8 mouse cellular contexts compared by ENCODE assay signal in the genomic region with DNA sequence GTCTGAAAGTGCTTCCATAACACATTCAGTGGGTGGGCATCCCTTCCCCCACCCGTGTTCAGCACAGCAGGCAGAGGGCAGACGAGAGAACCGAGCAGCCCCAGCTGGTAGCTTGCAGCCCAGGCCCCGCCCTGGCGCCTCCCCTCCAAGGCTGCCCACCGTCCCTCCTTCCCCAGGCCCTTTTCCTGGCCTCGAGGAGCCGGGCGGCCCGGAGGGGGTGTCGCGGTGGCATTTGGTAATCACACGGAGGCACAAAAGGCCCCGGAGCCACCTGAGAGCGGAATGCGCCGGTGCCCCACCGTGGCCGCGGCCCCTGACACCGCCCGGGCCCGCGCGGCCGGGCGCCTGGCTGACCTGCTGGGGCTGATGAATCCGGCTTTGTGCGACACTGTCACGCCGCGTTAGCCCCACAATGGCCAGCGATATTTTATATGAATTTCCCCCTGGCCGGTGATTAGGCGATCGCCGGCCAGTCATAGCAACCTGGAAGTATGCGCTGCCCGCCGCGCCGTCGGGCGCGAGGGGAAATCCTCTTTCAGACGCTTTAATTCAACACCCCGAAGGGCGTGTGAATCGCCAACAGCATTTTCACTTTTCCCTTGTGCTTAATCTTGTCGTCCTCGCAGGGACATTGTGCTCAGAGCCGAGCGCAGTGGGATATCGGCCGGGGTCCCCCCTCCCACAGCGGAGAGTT. TPM values are rescaled to one million over a fixed set of nuclear protein-coding genes. Genes with fewer than 3 reads are reported as not detected.
A peak's percentile ranks its signal among the peaks of the same experiment; 100 is the strongest.
DNase-seq lines count a peak whose midpoint lies in the region; ATAC-seq lines count a peak whose summit lies in the region.

No protein-coding gene starts in this region.

- under 1% methylated on average over 56 of the region's 56 CpGs for WGBS in forebrain, embryonic 12.5 days
- WGBS in intestine, embryonic 16.5 days: under 1% methylated on average over 56 of the region's 56 CpGs
- 2% methylated on average over 56 of the region's 56 CpGs for WGBS in liver, embryonic 11.5 days

- H3K9ac ChIP-seq in forebrain, embryonic 12.5 days: peak overlapping the region; percentile 67
- peak overlapping the region; percentile 72 for H3K9ac ChIP-seq in intestine, embryonic 16.5 days (ENCODE audit: low read depth, low read length)
- peak overlapping the region; percentile 65 for H3K9ac ChIP-seq in liver, embryonic 11.5 days (ENCODE audit: low read depth, low read length)

- peaks cover 79% of the 10 kb centered on the region for H3K27me3 ChIP-seq in forebrain, embryonic 12.5 days
- peaks cover 25% of the 10 kb centered on the region for H3K27me3 ChIP-seq in intestine, embryonic 16.5 days (replicated peaks; ENCODE audit: control insufficient read depth, insufficient read depth, low read length)
- peaks cover 58% of the 10 kb centered on the region for H3K27me3 ChIP-seq in liver, embryonic 11.5 days (replicated peaks; ENCODE audit: control insufficient read depth, insufficient read depth, low read length)

- peak overlapping the region; percentile 77 for H3K4me2 ChIP-seq in forebrain, embryonic 12.5 days
- peak overlapping the region; percentile 95 for H3K4me2 ChIP-seq in intestine, embryonic 16.5 days (ENCODE audit: low read depth, low read length)
- H3K4me2 ChIP-seq in liver, embryonic 11.5 days: peak overlapping the region; percentile 94

- H3K27ac ChIP-seq in forebrain, embryonic 12.5 days: peak overlapping the region; percentile 73
- H3K27ac ChIP-seq in intestine, embryonic 16.5 days (ENCODE audit: low read length): no peak overlapping the region
- no peak overlapping the region for H3K27ac ChIP-seq in liver, embryonic 11.5 days (ENCODE audit: low read depth, low read length)

- H3K4me1 ChIP-seq in forebrain, embryonic 12.5 days: peaks cover 25% of the 10 kb centered on the region
- H3K4me1 ChIP-seq in intestine, embryonic 16.5 days (ENCODE audit: control insufficient read depth, insufficient read depth, low read length): peaks cover 14% of the 10 kb centered on the region; the same call in 1 of the 2 replicates
- H3K4me1 ChIP-seq in liver, embryonic 11.5 days (replicated peaks; ENCODE audit: control insufficient read depth, insufficient read depth, low read length): peaks cover 30% of the 10 kb centered on the region

- H3K4me3 ChIP-seq in forebrain, embryonic 12.5 days (replicated peaks): peak overlapping the region; percentile 51
- H3K4me3 ChIP-seq in intestine, embryonic 16.5 days (ENCODE audit: low read length): peak overlapping the region; percentile 58
- peak overlapping the region; percentile 61 for H3K4me3 ChIP-seq in liver, embryonic 11.5 days (ENCODE audit: low read depth, low read length)

- peak; percentile 79 to 84 for DNase-seq in cerebellum, postnatal 10 days
- DNase-seq in cerebellum, adult 9-10 months: no peak
- DNase-seq in adrenal gland, adult (ENCODE audit: inconsistent age in 2 of 2, low spot score in 1 of 2): peak; percentile 48 to 80
- DNase-seq in liver, embryonic 11.5 days (ENCODE audit: low spot score): peak; percentile 47
- peak; percentile 6 to 7 for DNase-seq in natural killer cell, adult 2 months (ENCODE audit: low spot score in 2 of 2)
- DNase-seq in T-cell, adult 2 months (ENCODE audit: low spot score): no peak

- peaks cover 6% of the 10 kb centered on the region; the same call in 1 of the 2 replicates for H3K9me3 ChIP-seq in forebrain, embryonic 12.5 days
- no peaks in the 10 kb centered on the region for H3K9me3 ChIP-seq in intestine, embryonic 16.5 days (ENCODE audit: control insufficient read depth, low read length)
- peaks cover 2% of the 10 kb centered on the region; the same call in 1 of the 2 replicates for H3K9me3 ChIP-seq in liver, embryonic 11.5 days (ENCODE audit: control insufficient read depth, low read length)

- H3K36me3 ChIP-seq in forebrain, embryonic 12.5 days (replicated peaks): no peaks in the 10 kb centered on the region
- no peaks in the 10 kb centered on the region for H3K36me3 ChIP-seq in intestine, embryonic 16.5 days (ENCODE audit: control insufficient read depth, insufficient read depth, low read length)
- H3K36me3 ChIP-seq in liver, embryonic 11.5 days (ENCODE audit: control insufficient read depth, insufficient read depth, low read length): no peaks in the 10 kb centered on the region

- peak; percentile 88 for ATAC-seq in forebrain, embryonic 12.5 days (ENCODE audit: low FRiP score)
- peak; percentile 62 for ATAC-seq in intestine, embryonic 16.5 days
- no peak for ATAC-seq in liver, embryonic 11.5 days (replicated peaks; ENCODE audit: low FRiP score)

RNA-seq across cellular contexts. Expression of gene Wnt3a, which starts 26.5 kb away (rescaled TPM):
- 4.9 and 6.8 TPM in 2 replicates for polyA plus RNA-seq in forebrain, embryonic 12.5 days (2016; fragmentation: Nextera tagmentation; extraction: Ambion mirVana)
- not detected in 2 replicates for polyA plus RNA-seq in intestine, embryonic 16.5 days (2015; fragmentation: Nextera tagmentation; extraction: Ambion mirVana)
- not detected in 2 replicates for polyA plus RNA-seq in liver, embryonic 11.5 days (2014; fragmentation: Nextera tagmentation; extraction: Ambion mirVana)

RNA-seq across cellular contexts. Expression of gene Arf1, which starts 35.9 kb away (rescaled TPM):
- 539 and 565 TPM in 2 replicates for polyA plus RNA-seq in forebrain, embryonic 12.5 days (2016; fragmentation: Nextera tagmentation; extraction: Ambion mirVana)
- 733 and 751 TPM in 2 replicates for polyA plus RNA-seq in intestine, embryonic 16.5 days (2015; fragmentation: Nextera tagmentation; extraction: Ambion mirVana)
- polyA plus RNA-seq in liver, embryonic 11.5 days (2014; fragmentation: Nextera tagmentation; extraction: Ambion mirVana): 505 and 548 TPM in 2 replicates

RNA-seq across cellular contexts. Expression of gene Wnt9a, which starts 42.7 kb away (rescaled TPM):
- 4.9 and 5.3 TPM in 2 replicates for polyA plus RNA-seq in forebrain, embryonic 12.5 days (2016; fragmentation: Nextera tagmentation; extraction: Ambion mirVana)
- 4.2 and 4.4 TPM in 2 replicates for polyA plus RNA-seq in intestine, embryonic 16.5 days (2015; fragmentation: Nextera tagmentation; extraction: Ambion mirVana)
- 0.56 and 0.82 TPM in 2 replicates for polyA plus RNA-seq in liver, embryonic 11.5 days (2014; fragmentation: Nextera tagmentation; extraction: Ambion mirVana)

RNA-seq across cellular contexts. Expression of gene 2310033P09Rik, which starts 55.9 kb away (rescaled TPM):
- polyA plus RNA-seq in forebrain, embryonic 12.5 days (2016; fragmentation: Nextera tagmentation; extraction: Ambion mirVana): 36.2 and 38.4 TPM in 2 replicates
- polyA plus RNA-seq in intestine, embryonic 16.5 days (2015; fragmentation: Nextera tagmentation; extraction: Ambion mirVana): 32.7 and 33.1 TPM in 2 replicates
- polyA plus RNA-seq in liver, embryonic 11.5 days (2014; fragmentation: Nextera tagmentation; extraction: Ambion mirVana): 38.4 and 41.3 TPM in 2 replicates

Comparison
In these comparisons a context has a peak if more than half of its experiments do, and no peak if none do; other contexts are left out.
1. DNase-seq: peak in cerebellum, postnatal 10 days (2 of 2), adrenal gland, adult (2 of 2), liver, embryonic 11.5 days (single experiment) and natural killer cell, adult 2 months (2 of 2); none in cerebellum, adult 9-10 months (single experiment) and T-cell, adult 2 months (single experiment).
2. Peak in every context shown above with its lines, with median percentiles within 50 percentile points of each other: H3K4me2 ChIP-seq, H3K4me3 ChIP-seq and H3K9ac ChIP-seq.